Mouse (Mus musculus) G1E (cell line): ENCODE measurements around the gene AW551984.

Source experiments
- CTCF ChIP-seq: IDR thresholded peaks from 2 replicates; pipeline ENCODE4 v1.5.1; 2012; ENCODE audit warnings: low read depth, low read length, inconsistent platforms, mixed read lengths
- GATA1 ChIP-seq: IDR thresholded peaks from 2 replicates; pipeline ENCODE4 v1.6.1; 2012; ENCODE audit warnings: borderline replicate concordance, low read length, inconsistent platforms, mixed read lengths
- POLR2AphosphoS5 ChIP-seq: IDR thresholded peaks from 2 replicates; pipeline ENCODE4 v1.6.1; 2012; ENCODE audit warnings: low read depth, low read length, inconsistent platforms; ENCODE audit not compliant: insufficient replicate concordance
- TAL1 ChIP-seq: conservative IDR thresholded peaks from 2 replicates; pipeline ENCODE4 v1.6.1; 2012; ENCODE audit warnings: low read depth, low read length, inconsistent platforms, mixed read lengths

DNA sequence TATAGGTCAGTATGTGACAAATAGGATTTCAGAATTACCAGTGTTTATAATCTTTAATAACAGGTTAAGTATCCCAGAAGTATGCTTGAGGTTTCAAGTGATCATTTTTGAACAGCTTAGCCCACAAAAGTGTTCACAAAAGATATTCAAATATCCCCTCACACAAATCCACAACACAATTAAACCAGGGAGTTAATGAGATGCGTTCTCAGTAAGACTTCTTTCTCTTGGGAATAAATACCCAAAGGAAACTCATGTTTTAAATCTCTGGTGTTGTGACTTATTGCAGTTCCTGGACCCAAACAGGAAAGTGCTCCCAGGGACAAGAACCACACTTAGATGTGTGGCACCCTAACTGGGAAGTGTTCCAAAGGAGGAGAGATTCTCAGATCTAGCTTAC is 16.9 kb upstream of the AW551984 start, which contains the start of gene Olfr960:
- TF ChIP-seq CTCF (no peak), TAL1 (no peak), POLR2AphosphoS5 (no peak), GATA1 (no peak)
